Mouse (Mus musculus) embryo, embryonic 11 days (tissue): ENCODE data around the gene Gm14403.
"Not testable (repeated sequence)": the region's sequence is repeated elsewhere in the genome, so short reads cannot be mapped to it uniquely, and the experiment has no call there.

ENCODE experiments used
- DNase-seq: peaks from one replicate; pipeline ENCODE4 v3.0.0-alpha.2; 2015

Gene Gm14403

DNA sequence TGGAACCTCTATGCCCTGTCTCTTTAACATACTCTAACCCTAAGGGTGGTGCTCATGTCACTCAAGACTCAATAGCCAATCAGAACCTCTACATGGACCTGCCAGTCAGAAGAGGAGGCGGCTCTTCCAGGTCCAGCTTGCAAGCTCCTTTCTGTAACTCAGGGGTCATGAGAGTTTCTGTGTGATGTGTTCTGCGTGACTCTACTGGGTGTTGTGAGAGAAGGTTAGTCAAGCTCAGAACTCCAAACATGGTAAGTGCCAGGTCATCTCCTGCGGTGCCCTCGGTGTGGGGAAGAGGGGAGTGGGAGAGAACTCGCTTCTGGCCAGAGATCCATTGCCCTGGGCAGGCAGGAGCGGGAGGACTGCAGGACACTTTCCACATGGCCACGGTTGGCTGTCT is at the start of gene Gm14403:
TSS of gene Gm14403 (plus strand) at position 149 of the 400 bp plus-strand sequence.
- peak; percentile 26 for DNase-seq

DNA sequence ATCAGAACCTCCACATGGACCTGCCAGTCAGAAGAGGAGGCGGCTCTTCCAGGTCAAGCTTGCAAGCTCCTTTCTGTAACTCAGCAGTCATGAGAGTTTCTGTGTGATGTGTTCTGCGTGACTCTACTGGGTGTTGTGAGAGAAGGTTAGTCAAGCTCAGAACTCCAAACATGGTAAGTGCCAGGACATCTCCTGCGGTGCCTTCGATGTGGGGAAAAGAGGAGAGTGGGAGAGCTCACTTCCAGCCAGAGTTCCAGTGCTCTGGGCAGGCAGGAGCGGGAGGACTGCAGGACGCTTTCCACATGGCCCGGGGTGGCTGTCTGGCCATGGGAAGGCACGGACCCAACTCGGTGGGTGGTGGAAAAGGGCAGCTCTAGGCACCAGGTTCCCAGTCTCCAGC is 33.3 kb upstream of the Gm14403 start, which contains the start of gene Zfp970:
TSS of gene Zfp970 (plus strand) at position 58 of the 400 bp plus-strand sequence.
- DNase-seq = peak; percentile 1

DNA sequence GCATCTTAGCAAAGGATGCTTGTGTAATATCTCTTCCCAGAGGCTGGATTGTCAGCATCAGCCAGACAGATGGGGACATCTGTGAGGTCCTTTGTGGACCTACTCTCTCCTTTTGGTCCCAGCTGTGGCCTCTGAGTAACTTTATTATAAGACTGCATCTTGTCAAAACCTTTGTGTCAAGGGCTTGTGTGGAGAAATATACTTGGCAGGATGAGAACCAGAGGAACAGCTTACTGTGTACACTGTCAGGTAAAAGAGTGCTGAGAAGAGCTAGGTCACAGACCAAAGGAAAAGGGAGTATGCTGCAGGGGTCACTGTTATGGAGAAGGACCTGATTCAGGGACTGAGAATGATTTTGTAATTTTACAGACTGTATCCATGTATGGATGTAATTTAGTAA is 29.8 kb upstream of the Gm14403 start:
- DNase-seq = not testable (repeated sequence)

- DNase-seq = not testable (repeated sequence)
Observed at GRCm38 (mm10) chr2:177472261-177472660, 25.8 kb upstream of the Gm14403 start.

DNA sequence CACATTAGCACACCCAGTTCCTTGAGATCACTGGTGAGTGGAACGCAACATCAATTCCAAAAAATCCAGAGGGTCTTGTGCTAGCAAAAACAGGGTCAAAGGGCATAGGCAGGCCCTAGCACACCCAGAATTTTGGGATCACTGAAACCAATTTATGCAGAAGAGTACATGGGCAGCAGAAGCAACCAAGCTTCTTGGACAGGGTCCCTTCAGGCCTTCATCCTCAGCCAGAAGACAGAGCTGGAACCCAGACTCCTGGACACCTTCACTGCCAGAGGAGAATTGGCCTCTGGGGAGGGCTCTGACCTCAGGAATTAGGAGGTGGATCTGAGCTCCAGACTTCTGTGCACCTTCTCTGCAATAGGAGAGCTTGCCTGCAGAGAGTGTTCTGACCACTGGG is 16.0 kb upstream of the Gm14403 start:
- not testable (repeated sequence) for DNase-seq

DNA sequence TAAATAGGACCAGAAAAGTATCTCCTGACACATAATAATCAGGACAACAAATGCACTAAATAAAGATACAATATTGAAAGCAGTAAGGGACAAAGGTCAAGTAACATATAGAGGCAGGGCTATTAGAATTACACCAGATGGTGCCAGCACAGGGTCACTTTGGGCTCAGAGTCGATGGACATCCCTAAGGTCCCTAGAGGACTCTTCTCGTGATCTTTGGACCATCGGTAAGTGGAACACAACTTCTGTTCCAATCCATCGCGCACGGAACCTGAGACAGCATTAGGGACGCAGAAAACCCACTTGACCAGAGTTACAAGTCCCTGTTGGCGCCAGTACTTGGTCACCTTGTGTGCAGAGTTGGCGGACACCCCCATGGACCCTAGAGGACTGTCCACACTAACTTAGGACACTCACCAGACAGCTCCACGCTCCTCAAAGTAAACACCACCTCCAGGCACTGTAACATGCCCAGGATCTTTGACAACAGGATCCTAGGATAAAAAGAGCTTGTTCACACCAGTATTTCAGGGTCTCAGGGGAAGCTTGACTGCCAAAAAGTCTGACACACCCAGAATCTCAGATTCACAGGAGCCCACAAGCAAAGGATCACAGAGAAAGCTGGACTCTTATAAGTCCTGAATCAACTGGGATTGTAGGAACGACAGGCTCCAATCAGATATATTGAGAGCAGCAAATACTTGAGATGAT is 14.6 kb upstream of the Gm14403 start:
- DNase-seq = not testable (repeated sequence)

DNA sequence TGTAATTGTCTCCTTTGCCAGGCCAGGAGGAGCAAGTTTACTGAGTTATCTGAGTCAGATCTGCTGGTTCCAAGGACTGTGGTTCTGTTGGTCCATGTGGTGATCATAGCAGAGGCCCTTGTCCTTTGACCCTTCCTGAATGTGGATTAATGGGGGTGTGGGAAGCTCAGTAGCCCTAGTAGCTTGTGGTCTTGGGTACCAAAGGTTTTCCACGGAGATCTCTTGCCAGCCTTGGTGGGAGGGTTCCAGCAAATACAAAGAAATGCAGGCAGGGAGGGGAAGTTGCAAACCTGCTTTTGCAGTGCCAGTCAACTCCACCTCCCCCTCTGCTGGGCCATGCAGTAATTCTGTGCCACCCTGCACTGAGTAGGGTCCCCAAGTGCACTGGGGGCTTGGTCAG is 1.2 kb downstream of the Gm14403 start:
- DNase-seq = not testable (repeated sequence)

DNA sequence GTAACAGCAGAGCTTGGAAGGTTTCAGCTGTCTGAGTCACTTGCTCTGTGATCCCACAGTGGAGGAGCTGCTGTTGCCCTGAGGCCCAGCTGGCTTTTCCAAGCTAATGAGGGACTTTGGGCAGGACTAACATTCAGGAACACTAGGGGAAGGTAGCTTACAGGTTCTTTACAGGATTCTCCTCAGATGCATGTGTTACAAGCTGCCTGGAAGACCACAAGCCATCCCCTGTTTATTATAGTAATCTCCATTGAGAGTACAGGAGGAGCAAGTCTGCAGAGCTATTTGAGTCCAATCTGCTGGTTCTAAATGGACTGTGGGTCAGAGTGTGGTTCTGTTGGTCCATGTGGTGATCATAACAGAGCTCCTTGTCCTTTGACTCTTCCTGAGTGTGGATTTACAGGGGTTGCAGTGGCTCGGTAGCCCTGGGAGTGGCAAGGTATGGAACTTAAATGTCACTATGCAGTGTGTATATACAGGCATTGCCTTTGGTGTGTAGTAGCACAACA is 7.2 kb downstream of the Gm14403 start:
- DNase-seq = not testable (repeated sequence)

- not testable (repeated sequence) for DNase-seq
Observed at GRCm38 (mm10) chr2:177511381-177511780, 13.4 kb downstream of the Gm14403 start.

DNA sequence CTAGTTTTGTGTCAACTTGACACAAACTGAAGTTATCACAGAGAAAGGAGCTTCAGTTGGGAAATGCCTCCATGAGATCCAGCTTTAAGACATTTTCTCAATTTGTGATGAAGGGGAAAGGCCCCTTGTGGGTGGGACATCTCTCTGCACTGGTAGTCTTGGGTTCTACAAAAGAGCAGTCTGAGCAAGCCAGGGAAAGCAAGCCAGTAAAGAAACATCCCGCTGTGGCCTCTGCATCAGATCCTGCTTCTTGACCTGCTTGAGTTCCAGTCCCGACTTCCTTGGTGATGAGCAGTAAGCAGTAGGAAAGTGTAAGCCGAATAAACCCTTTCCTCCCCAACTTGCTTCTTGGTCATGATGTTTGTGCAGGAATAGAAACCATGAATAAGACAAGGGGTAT is 14.0 kb downstream of the Gm14403 start:
- DNase-seq = not testable (repeated sequence)

GRCm38 (mm10) chr2:177513991-177514479 is 16.0 kb downstream of the Gm14403 start:
- not testable (repeated sequence) for DNase-seq

DNA sequence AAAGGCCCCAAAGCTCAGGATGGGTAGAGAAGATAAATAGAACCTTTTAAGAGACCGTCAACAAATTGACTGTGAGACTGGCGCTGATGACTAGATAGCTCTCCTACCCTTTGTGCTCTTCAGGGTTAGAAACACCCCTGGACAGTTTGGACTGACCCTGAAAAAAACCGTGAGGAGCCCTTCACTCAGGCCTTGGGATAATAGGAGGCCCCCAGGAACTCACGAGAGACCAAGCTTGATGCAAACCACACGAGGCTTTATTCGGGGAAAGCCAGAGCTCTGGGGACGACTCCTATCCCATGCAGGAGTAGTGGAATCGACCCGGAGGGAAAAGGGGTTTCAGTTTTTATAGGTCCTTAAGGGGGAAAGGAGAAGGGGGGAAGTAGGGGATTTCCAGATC is 19.7 kb downstream of the Gm14403 start:
- DNase-seq = not testable (repeated sequence)

DNA sequence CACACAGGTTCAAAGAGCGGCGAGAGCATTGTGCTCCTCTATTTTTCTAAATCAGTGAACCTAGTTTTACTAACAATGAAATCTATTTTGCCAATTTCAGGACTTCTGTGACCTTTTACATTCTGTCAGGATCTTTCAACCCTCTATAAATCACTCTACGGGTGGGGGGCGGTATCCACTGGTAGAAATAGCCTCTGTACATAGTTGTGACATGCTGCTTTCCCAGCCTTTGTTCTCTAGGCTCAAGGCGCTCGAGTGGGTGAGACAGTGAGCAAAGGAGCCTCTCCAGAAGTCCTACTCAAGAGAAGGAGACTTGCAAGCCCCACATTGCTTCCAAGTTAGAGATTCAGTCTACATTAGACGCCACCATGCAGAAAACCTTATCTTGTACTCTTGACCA is 20.3 kb downstream of the Gm14403 start:
- DNase-seq = not testable (repeated sequence)

GRCm38 (mm10) chr2:177518960-177519359 is 20.9 kb downstream of the Gm14403 start:
- not testable (repeated sequence) for DNase-seq

DNA sequence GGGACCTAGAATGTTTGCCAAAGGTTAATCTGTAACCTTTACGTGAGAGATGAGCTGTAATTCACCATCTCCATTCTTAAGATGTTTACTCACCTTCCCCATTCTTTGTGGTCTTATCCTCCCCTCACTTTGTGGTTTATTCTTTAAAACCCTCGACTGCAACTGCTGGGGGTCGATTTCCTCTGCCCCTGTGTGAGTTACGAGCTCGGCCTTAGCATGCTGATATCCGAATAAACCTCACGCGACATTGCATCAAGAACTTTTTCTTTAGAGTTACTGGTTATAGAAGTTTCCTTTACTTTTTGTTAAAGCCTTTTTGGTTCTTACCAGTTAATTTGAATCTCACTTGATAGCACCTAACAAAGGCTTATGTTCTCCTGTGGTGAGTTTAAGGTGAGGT is 22.0 kb downstream of the Gm14403 start:
- DNase-seq = no peak

DNA sequence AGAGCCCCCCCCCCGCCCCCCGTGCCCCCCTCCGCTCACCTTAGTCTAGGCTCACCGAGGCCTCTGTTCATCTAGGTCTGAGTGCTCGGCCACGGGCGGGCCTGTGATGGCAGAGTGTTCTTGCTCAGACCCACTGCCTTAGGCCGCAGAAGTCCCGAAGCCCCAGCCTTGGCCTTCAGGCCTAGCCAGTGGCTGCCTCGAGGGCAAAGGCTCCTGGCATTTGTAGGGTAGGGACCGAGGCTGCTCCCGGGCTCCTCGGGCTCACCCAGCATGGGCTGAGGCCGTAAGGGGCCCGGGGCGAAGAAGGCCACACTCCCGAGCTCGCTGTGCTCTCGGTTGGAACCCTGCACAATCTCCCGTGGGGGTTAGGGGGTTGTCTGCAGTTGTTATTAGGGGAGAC is 25.0 kb downstream of the Gm14403 start:
- DNase-seq = no peak

DNA sequence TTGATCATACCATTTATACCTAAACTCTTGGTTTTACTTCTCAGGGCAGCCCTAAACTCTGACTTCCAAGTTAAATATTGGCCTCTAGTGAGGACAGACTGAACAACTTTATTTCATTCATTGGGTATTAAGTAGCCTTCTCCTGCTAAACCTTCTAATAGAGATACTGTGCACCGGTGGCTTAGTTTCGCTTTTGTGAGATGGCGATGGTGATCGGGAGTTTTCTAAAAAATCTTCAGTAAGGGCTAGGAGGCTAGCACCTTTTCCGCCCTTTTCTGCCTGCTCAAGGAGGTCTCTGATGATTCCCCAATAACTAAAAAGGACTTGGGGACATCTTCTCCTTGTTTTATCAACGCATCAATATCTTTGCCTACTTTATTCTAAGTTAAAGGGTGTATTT is 25.7 kb downstream of the Gm14403 start:
- DNase-seq = not testable (repeated sequence)

DNA sequence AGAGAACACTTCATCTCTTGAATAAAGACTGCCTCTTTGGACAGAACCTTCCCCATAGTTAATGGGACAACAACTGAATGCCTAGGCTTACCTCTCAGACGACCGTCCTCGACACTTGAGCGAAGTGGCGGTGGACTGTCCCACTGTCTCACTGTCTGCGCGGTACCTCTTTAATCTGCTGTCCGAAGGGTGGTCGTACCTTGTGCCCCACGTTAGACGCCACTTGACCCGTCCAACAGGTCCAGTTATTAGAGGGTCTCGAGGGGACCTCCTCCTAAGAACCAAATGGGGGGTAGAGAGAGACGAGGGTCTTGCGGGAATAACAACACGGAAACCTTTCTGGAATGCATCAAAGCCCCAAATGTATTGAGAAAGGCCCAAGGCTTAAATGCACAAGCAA is 26.2 kb downstream of the Gm14403 start:
- not testable (repeated sequence) for DNase-seq

GRCm38 (mm10) chr2:177535876-177536275 is 37.9 kb downstream of the Gm14403 start:
- no peak for DNase-seq

- not testable (repeated sequence) for DNase-seq
Observed at GRCm38 (mm10) chr2:177537141-177537540, 39.1 kb downstream of the Gm14403 start.

GRCm38 (mm10) chr2:177537717-177538116 is 39.7 kb downstream of the Gm14403 start:
- not testable (repeated sequence) for DNase-seq

DNA sequence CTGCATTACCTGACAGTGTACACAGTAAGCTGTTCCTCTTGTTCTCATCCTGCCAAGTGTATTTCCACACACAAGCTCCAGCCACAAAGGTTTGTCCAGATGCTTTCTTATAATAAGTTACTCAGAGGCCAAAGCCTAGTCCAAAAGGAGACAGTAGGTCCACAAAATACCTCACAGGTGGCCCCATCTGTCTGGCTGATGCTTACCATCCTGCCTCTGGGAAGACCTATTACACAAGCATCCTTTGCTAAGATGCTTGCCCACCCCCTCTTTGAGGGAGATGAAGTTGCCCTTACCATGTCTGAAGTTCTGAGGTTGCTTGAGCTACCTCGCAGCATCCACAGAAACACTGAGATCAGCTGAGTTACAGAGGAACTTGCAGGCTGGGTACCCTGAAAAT is 57.2 kb downstream of the Gm14403 start:
- not testable (repeated sequence) for DNase-seq
